Mouse (Mus musculus): ENCODE data around the gene Tjap1. TPM values are rescaled to one million over a fixed set of nuclear protein-coding genes. Genes with fewer than 3 reads are reported as not detected.

Gene Tjap1
- polyA plus RNA-seq, 1 experiment: 89.2 TPM

- no peaks in the 10 kb centered on the region for H3K27me3 ChIP-seq (ENCODE audit: control insufficient read depth, insufficient read depth, low read length)
- H3K4me3 ChIP-seq (ENCODE audit: low read depth, low read length): no peak overlapping the region
- H3K4me1 ChIP-seq (ENCODE audit: control insufficient read depth, insufficient read depth, insufficient read length, low read length): peaks cover 1% of the 10 kb centered on the region; the same call in 1 of the 2 replicates
- H3K36me3 ChIP-seq (ENCODE audit: control insufficient read depth, insufficient read depth, low read length): peaks cover 15% of the 10 kb centered on the region
- TF ChIP-seq POLR2A (IDR thresholded peaks at IDR 0.05; ENCODE audit: low read depth, low read length) (no peak), CTCF (IDR thresholded peaks at IDR 0.05; ENCODE audit: extremely low read depth, insufficient read length, insufficient replicate concordance, low read depth, low read length) (no peak)
- 86% methylated on average over 10 of the region's 10 CpGs for WGBS
- no peak overlapping the region for H3K27ac ChIP-seq (ENCODE audit: insufficient read depth, low read depth, low read length)
Observed at GRCm38 (mm10) chr17:46315813-46316212, 33.0 kb upstream of the Tjap1 start.

DNA sequence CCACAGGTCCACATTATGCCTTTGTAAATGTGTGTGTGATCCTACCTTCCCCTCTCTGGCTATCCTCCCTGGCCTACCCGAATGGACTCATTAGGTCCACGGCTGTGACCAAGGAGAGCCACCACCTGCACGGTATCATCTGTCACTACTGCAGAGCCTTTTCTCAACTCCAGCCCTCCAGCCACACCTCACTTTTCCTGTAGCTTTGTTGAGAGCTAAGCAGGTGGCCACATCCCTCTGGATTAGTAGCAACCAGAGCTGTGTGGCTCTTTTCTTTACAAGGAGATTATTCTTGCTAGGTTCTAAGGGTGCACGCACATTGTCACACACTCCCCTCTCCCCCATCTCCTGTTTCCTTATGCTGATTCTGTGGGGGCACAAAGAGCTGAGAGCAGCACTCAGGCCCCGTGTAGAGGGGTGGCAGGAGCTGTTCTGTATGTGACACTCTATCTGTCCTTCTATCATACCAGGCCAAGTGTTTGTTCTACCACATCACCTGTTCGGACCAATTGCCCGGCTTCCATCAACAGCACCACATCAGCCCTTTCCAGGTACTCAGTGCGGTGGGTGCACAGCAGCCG is 30.4 kb upstream of the Tjap1 start:
- WGBS: 88% methylated on average over 9 of the region's 9 CpGs
- H3K4me3 ChIP-seq (ENCODE audit: low read depth, low read length): no peak overlapping the region
- H3K36me3 ChIP-seq (ENCODE audit: control insufficient read depth, insufficient read depth, low read length): peaks cover 26% of the 10 kb centered on the region
- no peak for TF ChIP-seq POLR2A (IDR thresholded peaks at IDR 0.05; ENCODE audit: low read depth, low read length)
- no peak for TF ChIP-seq CTCF (IDR thresholded peaks at IDR 0.05; ENCODE audit: extremely low read depth, insufficient read length, insufficient replicate concordance, low read depth, low read length)
- H3K27ac ChIP-seq (ENCODE audit: insufficient read depth, low read depth, low read length): no peak overlapping the region
- H3K4me1 ChIP-seq (ENCODE audit: control insufficient read depth, insufficient read depth, insufficient read length, low read length): no peaks in the 10 kb centered on the region
- H3K27me3 ChIP-seq (ENCODE audit: control insufficient read depth, insufficient read depth, low read length): no peaks in the 10 kb centered on the region

- H3K4me1 ChIP-seq (ENCODE audit: control insufficient read depth, insufficient read depth, insufficient read length, low read length): no peaks in the 10 kb centered on the region
- 87% methylated on average over 10 of the region's 10 CpGs for WGBS
- H3K27me3 ChIP-seq (ENCODE audit: control insufficient read depth, insufficient read depth, low read length): no peaks in the 10 kb centered on the region
- H3K36me3 ChIP-seq (ENCODE audit: control insufficient read depth, insufficient read depth, low read length): peaks cover 36% of the 10 kb centered on the region
- no peak overlapping the region for H3K27ac ChIP-seq (ENCODE audit: insufficient read depth, low read depth, low read length)
- no peak overlapping the region for H3K4me3 ChIP-seq (ENCODE audit: low read depth, low read length)
- TF ChIP-seq POLR2A (IDR thresholded peaks at IDR 0.05; ENCODE audit: low read depth, low read length): no peak
- no peak for TF ChIP-seq CTCF (IDR thresholded peaks at IDR 0.05; ENCODE audit: extremely low read depth, insufficient read length, insufficient replicate concordance, low read depth, low read length)
Observed at GRCm38 (mm10) chr17:46310515-46310914, 27.7 kb upstream of the Tjap1 start.

GRCm38 (mm10) chr17:46309835-46310234 is 27.0 kb upstream of the Tjap1 start:
- Histone ChIP-seq H3K27ac (ENCODE audit: insufficient read depth, low read depth, low read length) (no peak overlapping the region), H3K4me1 (ENCODE audit: control insufficient read depth, insufficient read depth, insufficient read length, low read length) (no peaks in the 10 kb centered on the region), H3K4me3 (ENCODE audit: low read depth, low read length) (no peak overlapping the region), H3K36me3 (ENCODE audit: control insufficient read depth, insufficient read depth, low read length) (peaks cover 40% of the 10 kb centered on the region), H3K27me3 (ENCODE audit: control insufficient read depth, insufficient read depth, low read length) (no peaks in the 10 kb centered on the region)
- TF ChIP-seq POLR2A (IDR thresholded peaks at IDR 0.05; ENCODE audit: low read depth, low read length) (no peak), CTCF (IDR thresholded peaks at IDR 0.05; ENCODE audit: extremely low read depth, insufficient read length, insufficient replicate concordance, low read depth, low read length) (no peak)
- WGBS: 85% methylated on average over 12 of the region's 12 CpGs

DNA sequence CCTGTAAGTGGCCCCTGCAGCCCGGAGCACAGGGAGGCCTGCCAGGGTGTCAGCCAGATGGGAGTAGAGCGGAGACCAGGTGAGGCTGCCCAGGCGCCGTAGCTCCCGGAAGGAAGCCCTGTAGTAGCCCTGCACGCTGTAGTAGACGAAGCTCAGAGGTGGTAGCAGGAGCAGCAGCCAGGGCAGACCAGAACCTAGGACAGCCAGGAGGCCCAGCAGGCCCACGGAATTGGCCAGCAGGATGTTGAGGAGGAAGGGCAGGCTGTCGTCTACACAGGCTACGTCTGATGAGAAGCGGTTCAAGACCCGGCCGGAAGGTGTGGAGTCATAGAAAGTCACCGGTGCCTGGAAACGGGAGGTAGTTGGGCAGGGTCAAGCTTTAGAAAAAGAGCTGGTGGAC is 24.1 kb upstream of the Tjap1 start:
- Histone ChIP-seq H3K27me3 (ENCODE audit: control insufficient read depth, insufficient read depth, low read length) (no peaks in the 10 kb centered on the region), H3K4me3 (ENCODE audit: low read depth, low read length) (no peak overlapping the region), H3K36me3 (ENCODE audit: control insufficient read depth, insufficient read depth, low read length) (peaks cover 43% of the 10 kb centered on the region), H3K4me1 (ENCODE audit: control insufficient read depth, insufficient read depth, insufficient read length, low read length) (no peaks in the 10 kb centered on the region), H3K27ac (ENCODE audit: insufficient read depth, low read depth, low read length) (no peak overlapping the region)
- no peak for TF ChIP-seq POLR2A (IDR thresholded peaks at IDR 0.05; ENCODE audit: low read depth, low read length)
- TF ChIP-seq CTCF (IDR thresholded peaks at IDR 0.05; ENCODE audit: extremely low read depth, insufficient read length, insufficient replicate concordance, low read depth, low read length): no peak
- 94% methylated on average over 15 of the region's 15 CpGs for WGBS

DNA sequence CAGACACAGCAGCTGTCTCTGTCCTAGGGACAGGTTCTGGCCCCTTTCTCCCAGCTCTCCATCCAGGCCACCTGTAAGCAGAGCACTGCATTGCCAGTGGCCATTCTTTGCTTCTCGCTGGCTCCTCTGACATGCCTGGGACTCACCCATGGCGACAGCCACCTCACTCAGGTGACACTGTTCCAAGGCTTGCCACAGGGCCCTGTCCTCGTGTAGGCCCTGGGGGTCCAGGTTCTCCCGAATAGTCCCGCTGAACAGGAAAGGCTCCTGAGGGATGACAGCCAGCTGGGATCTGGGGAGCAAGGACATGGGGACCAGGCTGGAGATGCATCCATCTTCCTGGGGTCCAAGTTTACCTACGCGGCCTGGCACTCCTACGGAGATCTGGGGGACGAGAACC is 21.4 kb upstream of the Tjap1 start:
- Histone ChIP-seq H3K4me1 (ENCODE audit: control insufficient read depth, insufficient read depth, insufficient read length, low read length) (no peaks in the 10 kb centered on the region), H3K4me3 (ENCODE audit: low read depth, low read length) (no peak overlapping the region), H3K27me3 (ENCODE audit: control insufficient read depth, insufficient read depth, low read length) (0 out of 2 replicates have a peak, but pooled peaks cover 3% of the 10 kb centered on the region), H3K27ac (ENCODE audit: insufficient read depth, low read depth, low read length) (no peak overlapping the region), H3K36me3 (ENCODE audit: control insufficient read depth, insufficient read depth, low read length) (peaks cover 33% of the 10 kb centered on the region)
- 93% methylated on average over 9 of the region's 9 CpGs for WGBS
- TF ChIP-seq CTCF (IDR thresholded peaks at IDR 0.05; ENCODE audit: extremely low read depth, insufficient read length, insufficient replicate concordance, low read depth, low read length) (no peak), POLR2A (IDR thresholded peaks at IDR 0.05; ENCODE audit: low read depth, low read length) (no peak)

DNA sequence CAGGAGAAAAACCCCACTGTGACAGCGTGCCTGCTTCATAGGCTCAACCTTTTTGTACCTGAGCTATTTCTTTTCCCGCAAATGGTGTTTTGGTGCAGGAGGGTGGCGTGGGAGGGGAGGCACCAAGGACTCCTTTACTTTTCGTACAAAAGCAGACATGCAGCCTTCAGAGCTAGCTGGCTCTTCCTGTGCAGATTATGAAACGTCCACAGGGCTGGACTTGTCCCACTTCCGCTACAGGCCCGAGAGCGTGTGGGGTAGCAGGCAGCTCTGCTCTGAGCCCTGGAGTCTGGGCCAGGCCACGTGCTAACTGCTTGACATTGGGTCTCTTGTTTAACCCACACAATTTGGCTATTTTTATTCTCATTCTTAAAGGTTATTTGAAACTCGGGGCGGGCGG is 19.1 kb upstream of the Tjap1 start:
- H3K27ac ChIP-seq (ENCODE audit: insufficient read depth, low read depth, low read length): no peak overlapping the region
- 80% methylated on average over 12 of the region's 12 CpGs for WGBS
- H3K36me3 ChIP-seq (ENCODE audit: control insufficient read depth, insufficient read depth, low read length): peaks cover 26% of the 10 kb centered on the region
- peaks cover 14% of the 10 kb centered on the region for H3K4me1 ChIP-seq (ENCODE audit: control insufficient read depth, insufficient read depth, insufficient read length, low read length)
- no peak overlapping the region for H3K4me3 ChIP-seq (ENCODE audit: low read depth, low read length)
- peaks cover 19% of the 10 kb centered on the region for H3K27me3 ChIP-seq (ENCODE audit: control insufficient read depth, insufficient read depth, low read length)
- TF ChIP-seq CTCF (IDR thresholded peaks at IDR 0.05; ENCODE audit: extremely low read depth, insufficient read length, insufficient replicate concordance, low read depth, low read length): no peak
- TF ChIP-seq POLR2A (IDR thresholded peaks at IDR 0.05; ENCODE audit: low read depth, low read length): no peak

Data from small intestine, adult 2 months (tissue).